Mouse (Mus musculus) left cerebral cortex, postnatal 10 days (tissue): ENCODE results near the gene Opn4. TPM values are rescaled to one million over a fixed set of nuclear protein-coding genes. Genes with fewer than 3 reads are reported as not detected.

ENCODE experiments used
- DNase-seq, 2 experiments: peaks; one replicate each; pipeline ENCODE4 v3.0.0; 2021 to 2022; ENCODE audit warnings: low spot score in 2 of 2, mixed read lengths in 1 of 2; ENCODE audit errors: extremely low spot score in 1 of 2
- intact Hi-C: fragments of 180-260 bp; cut with DNase I; formaldehyde crosslinking; loops from one replicate; pipeline ENCODE4 v1.15.1; 2025
- total RNA-seq, 2 experiments: library from RNA; stranded (reverse); gene quantifications; 2 replicates each; pipeline ENCODE4 v1.2.3; 2021

The Opn4 gene
- total RNA-seq, 2 experiments from 2014 or later, result not detected

- intact Hi-C loops, result loop anchor here (5.0 to 10.0 kb wide), 3 partner anchors 112 to 485 kb away; partner anchors contain the start of genes Anxa8 and Sncg
- no peak for DNase-seq
These were observed 30.3 kb downstream of the Opn4 start for GRCm38 (mm10) chr14:34569534-34570194.

- DNase-seq, result no peak
- intact Hi-C loops, result loop anchor here (5.0 to 10.0 kb wide), 2 partner anchors 111 to 484 kb away; partner anchors contain the start of gene Anxa8
These were observed 31.3 kb downstream of the Opn4 start for GRCm38 (mm10) chr14:34568626-34569025.

GRCm38 (mm10) chr14:34567697-34568096 lies 32.2 kb downstream of the Opn4 start:
- intact Hi-C loops, result loop anchor here (5.0 to 10.0 kb wide), 2 partner anchors 110 to 483 kb away; partner anchors contain the start of gene Anxa8
- no peak for DNase-seq

GRCm38 (mm10) chr14:34566530-34566929 lies 33.4 kb downstream of the Opn4 start:
- DNase-seq, result no peak
- intact Hi-C loops, result loop anchor here (5.0 to 10.0 kb wide), 2 partner anchors 109 to 482 kb away; partner anchors contain the start of gene Anxa8

- intact Hi-C loops, result loop anchor here (5.0 to 10.0 kb wide), 2 partner anchors 108 to 481 kb away; partner anchors contain the start of gene Anxa8
- peak in 1 of 2 experiments; percentile 64 for DNase-seq
These were observed 34.2 kb downstream of the Opn4 start for GRCm38 (mm10) chr14:34565711-34566110.

- DNase-seq, result no peak
- intact Hi-C loops, result loop anchor here (5.0 to 10.0 kb wide), 2 partner anchors 107 to 480 kb away; partner anchors contain the start of gene Anxa8
These were observed 35.3 kb downstream of the Opn4 start for GRCm38 (mm10) chr14:34564646-34565045.

- no peak for DNase-seq
- intact Hi-C loops, result loop anchor here (10.0 kb wide), 1 partner anchor 478 kb away; the partner anchor contains the start of gene Anxa8
These were observed 37.5 kb downstream of the Opn4 start for GRCm38 (mm10) chr14:34562393-34562792.

GRCm38 (mm10) chr14:34561647-34562046 lies 38.3 kb downstream of the Opn4 start:
- no peak for DNase-seq
- intact Hi-C loops, result loop anchor here (10.0 kb wide), 1 partner anchor 477 kb away; the partner anchor contains the start of gene Anxa8

GRCm38 (mm10) chr14:34558947-34559346 lies 41.0 kb downstream of the Opn4 start:
- DNase-seq, result no peak
- intact Hi-C loops, result loop anchor here (5.0 kb wide), 1 partner anchor 182 kb away; the partner anchor contains the start of gene Mmrn2

- intact Hi-C loops, result loop anchor here (5.0 kb wide), 1 partner anchor 178 kb away; the partner anchor contains the start of gene Mmrn2
- no peak for DNase-seq
These were observed 44.7 kb downstream of the Opn4 start for GRCm38 (mm10) chr14:34555211-34555610.

GRCm38 (mm10) chr14:34554047-34554446 lies 45.9 kb downstream of the Opn4 start:
- intact Hi-C loops, result no loop called here
- peak in 1 of 2 experiments; percentile 56 for DNase-seq

GRCm38 (mm10) chr14:34553470-34553869 lies 46.5 kb downstream of the Opn4 start:
- DNase-seq, result no peak
- intact Hi-C loops, result no loop called here

GRCm38 (mm10) chr14:34552226-34552625 lies 47.7 kb downstream of the Opn4 start:
- intact Hi-C loops, result no loop called here
- no peak for DNase-seq

GRCm38 (mm10) chr14:34549004-34549671 lies 50.8 kb downstream of the Opn4 start:
- DNase-seq, result peak; percentile 75 to 88
- intact Hi-C loops, result loop anchor here (2.0 to 5.0 kb wide), 2 partner anchors 47 to 88 kb away; partner anchors contain the start of gene Bmpr1a

- DNase-seq, result peak; percentile 26 to 67
- intact Hi-C loops, result loop anchor here (2.0 to 5.0 kb wide), 2 partner anchors 46 to 88 kb away; partner anchors contain the start of gene Bmpr1a
These were observed 51.4 kb downstream of the Opn4 start for GRCm38 (mm10) chr14:34548391-34549001.

GRCm38 (mm10) chr14:34544545-34544944 lies 55.4 kb downstream of the Opn4 start:
- intact Hi-C loops, result no loop called here
- DNase-seq, result no peak

- intact Hi-C loops, result no loop called here
These were observed 55.9 kb downstream of the Opn4 start for GRCm38 (mm10) chr14:34544001-34544400.

GRCm38 (mm10) chr14:34543596-34543995 lies 56.3 kb downstream of the Opn4 start:
- DNase-seq, result no peak
- intact Hi-C loops, result no loop called here

More at GRCm38 (mm10) chr14:34544001-34544400, 55.9 kb downstream of the Opn4 start:
- no peak for DNase-seq

GRCm38 (mm10) chr14:34541896-34542295 lies 58.0 kb downstream of the Opn4 start:
- intact Hi-C loops, result no loop called here

More at GRCm38 (mm10) chr14:34541896-34542295, 58.0 kb downstream of the Opn4 start:
- DNase-seq, result no peak
